Mouse (Mus musculus) cerebellum, adult 18-20 months (tissue): ENCODE results near the gene Mrpl39.

Source experiments
- DNase-seq, 2 experiments: peaks; one replicate each; pipeline ENCODE4 v3.0.0; 2021

The Mrpl39 gene

GRCm38 (mm10) chr16:84680760-84681159 lies 54.8 kb downstream of the Mrpl39 start:
- DNase-seq: no peak

- no peak for DNase-seq
Measured at GRCm38 (mm10) chr16:84677292-84677691, 58.2 kb downstream of the Mrpl39 start.
